Mouse (Mus musculus) bone marrow macrophage, adult 2 months (primary cell): ENCODE data around the gene Nxnl1.

ENCODE experiments used
- CTCF ChIP-seq: IDR thresholded peaks from 2 replicates; pipeline ENCODE4 v1.5.1; 2012; ENCODE audit warnings: low read depth, mild to moderate bottlenecking, low read length, moderate library complexity
- POLR2A ChIP-seq: IDR thresholded peaks from 2 replicates; pipeline ENCODE4 v1.6.1; 2012; ENCODE audit warnings: mild to moderate bottlenecking, low read depth, low read length, borderline replicate concordance

DNA sequence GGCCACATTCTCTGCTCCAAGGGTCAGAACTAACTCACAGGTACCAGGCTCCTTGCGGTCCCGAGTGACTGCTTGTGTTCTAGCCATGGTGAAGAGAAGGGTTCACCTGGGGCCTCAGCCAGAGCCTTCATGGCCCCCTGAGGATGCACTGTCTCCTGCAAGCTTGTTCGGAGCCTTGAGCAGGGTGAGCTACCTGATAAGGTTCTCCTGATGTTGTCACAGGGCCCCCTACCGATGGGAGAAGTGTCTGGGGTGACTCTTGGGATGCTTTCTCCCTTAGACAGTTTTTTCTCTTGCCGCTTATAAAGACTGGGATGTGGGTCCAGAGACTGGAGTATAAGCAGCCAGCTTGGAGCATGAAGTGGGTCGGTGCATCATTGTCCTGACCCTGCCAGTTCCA lies 30.0 kb upstream of the Nxnl1 start:
- TF ChIP-seq POLR2A, result no peak
- TF ChIP-seq CTCF, result no peak
